Mouse (Mus musculus): ENCODE results near the gene Apba3.

The Apba3 gene

DNA sequence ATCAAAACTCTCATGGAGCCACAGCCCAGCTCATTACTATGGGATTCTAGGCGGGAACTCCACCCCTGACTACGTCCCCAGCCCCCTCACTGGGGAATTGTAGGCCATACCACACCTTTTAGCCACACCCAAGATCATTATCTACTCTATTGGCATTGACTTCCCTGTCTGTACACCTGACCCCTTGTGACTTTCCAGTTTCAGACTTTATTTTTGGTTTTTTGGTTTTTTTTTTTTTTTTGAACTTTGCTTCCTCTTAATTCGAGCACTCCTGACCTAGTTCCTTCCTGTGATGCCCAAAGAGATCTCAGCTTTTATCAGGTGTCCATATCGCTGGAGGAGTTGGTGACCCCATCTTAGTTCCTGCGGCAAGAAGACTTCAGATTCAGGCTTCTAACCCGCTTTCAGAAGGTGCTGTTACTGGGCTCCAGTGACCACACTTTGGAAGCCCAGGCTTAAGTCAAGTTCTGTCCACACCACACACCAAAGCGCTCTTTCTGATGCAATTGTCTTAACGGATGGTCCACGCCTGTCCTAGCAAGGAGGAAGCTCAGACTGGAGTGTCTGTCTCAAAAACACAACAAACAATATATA is 24.8 kb downstream of the Apba3 start, which contains the start of gene Tjp3:
Tjp3 (minus strand) TSS at position 71 of the 594 bp plus-strand sequence.
- H3K27me3 ChIP-seq (ENCODE audit: control insufficient read depth, insufficient read depth, low read length, poor library complexity, severe bottlenecking): no peaks in the 10 kb centered on the region
- peak; percentile 65 for DNase-seq (ENCODE audit: low read depth, low spot score)

DNA sequence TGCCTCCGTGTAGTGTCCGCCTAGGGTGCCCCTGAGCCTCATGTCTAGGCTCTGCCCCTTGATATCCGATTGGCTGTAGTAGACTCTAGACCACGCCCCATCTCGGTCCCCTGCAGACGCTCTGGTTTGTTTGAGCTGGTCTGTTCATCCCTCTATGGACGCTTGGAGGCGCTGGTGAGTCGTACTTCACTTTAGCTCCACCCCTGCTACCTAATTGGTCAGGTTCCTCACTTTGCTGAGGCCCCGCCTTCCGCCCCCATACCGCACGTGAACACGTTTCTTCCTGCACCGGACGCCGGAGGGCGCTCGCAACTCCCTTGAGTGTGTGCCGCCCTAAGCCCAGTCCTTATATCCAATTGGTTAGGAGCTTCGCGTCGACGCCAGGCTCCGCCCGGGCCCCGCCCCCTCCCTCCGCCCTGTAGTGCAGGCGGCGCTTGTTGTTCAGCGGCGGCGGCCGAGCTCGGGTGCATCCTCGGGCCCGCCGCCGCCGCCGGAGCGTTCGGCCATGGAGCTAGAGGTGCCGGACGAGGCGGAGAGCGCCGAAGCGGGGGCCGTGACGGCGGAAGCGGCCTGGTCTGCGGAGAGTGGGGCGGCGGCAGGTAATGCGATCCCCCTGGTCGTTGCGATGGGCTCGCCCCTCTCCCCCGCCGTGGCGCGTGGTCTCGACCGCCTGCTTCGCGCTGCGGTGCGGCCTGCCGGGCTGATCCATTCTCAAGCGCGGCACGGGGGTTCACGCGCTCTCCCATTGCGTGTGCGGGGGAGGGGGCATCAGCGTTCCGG is 26.0 kb downstream of the Apba3 start, which contains the start of gene Pip5k1c:
Pip5k1c (plus strand) TSS at position 410 of the 780 bp plus-strand sequence.
- peak; percentile 100 for DNase-seq (ENCODE audit: low read depth, low spot score)
- Histone ChIP-seq H3K27me3 (ENCODE audit: control insufficient read depth, insufficient read depth, low read length, poor library complexity, severe bottlenecking) (no peaks in the 10 kb centered on the region), H3K36me3 (ENCODE audit: control insufficient read depth, insufficient read depth, low read length, poor library complexity, severe bottlenecking) (no peaks in the 10 kb centered on the region)

More for the DNA sequence above, 24.8 kb downstream of the Apba3 start, which contains the start of gene Tjp3:
- H3K36me3 ChIP-seq (ENCODE audit: control insufficient read depth, insufficient read depth, low read length, poor library complexity, severe bottlenecking): no peaks in the 10 kb centered on the region

DNA sequence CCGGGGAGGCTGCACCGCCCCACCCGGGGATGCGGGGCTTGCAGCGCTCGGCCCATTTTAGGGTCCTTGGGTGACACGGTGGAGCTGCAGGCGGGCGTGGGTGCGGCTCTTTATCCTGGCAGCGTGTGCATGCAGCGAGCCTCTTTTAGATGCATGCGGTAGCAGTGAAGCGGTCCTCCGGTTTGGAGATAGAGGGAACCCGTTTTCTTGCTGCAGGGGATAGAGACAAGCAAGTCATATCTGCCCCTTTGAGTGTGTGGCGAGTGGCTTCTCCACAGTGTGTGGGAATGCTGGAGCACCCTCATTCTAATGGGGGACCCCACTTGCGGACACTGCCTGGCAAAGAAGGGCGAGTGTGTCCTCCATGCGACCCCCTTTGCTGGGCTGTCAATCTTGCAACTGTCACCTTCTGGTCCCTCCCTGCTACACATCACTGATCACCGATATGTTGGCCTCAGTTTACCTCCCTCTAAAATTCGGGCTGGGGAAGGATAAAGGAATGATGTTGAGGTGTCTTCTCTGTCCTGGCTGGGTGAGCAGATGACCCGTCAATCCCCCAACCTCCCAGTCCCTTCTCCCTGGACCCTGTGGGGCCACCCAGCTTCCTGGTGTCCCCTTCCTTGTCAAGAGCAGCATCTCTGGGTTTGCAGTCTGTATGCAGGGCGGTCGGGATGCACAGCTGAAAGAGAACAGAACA is 26.7 kb downstream of the Apba3 start:
- no peaks in the 10 kb centered on the region for H3K27me3 ChIP-seq (ENCODE audit: control insufficient read depth, insufficient read depth, low read length, poor library complexity, severe bottlenecking)
- H3K36me3 ChIP-seq (ENCODE audit: control insufficient read depth, insufficient read depth, low read length, poor library complexity, severe bottlenecking): no peaks in the 10 kb centered on the region
- DNase-seq (ENCODE audit: low read depth, low spot score): no peak

DNA sequence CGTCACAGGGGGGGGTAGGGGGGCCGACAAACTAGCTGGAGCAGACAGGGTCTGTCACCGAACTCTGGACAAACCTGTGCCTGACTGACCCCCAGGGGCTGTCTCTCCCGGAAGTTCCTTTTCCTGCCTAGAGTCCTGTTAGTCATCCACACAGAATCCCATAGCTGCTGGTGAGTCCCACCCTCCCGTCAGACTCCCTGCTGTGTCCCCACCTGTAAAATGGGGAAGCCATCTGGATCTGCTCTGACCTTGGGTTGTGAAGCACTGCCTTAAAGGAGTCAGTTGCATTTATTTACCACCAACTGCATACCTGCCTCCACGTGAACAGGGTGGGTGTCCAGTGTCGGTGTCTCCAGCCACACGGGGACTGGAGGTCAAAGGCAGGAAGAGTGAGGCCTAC is 27.7 kb downstream of the Apba3 start:
- DNase-seq (ENCODE audit: low read depth, low spot score): no peak
- no peaks in the 10 kb centered on the region for H3K36me3 ChIP-seq (ENCODE audit: control insufficient read depth, insufficient read depth, low read length, poor library complexity, severe bottlenecking)

DNA sequence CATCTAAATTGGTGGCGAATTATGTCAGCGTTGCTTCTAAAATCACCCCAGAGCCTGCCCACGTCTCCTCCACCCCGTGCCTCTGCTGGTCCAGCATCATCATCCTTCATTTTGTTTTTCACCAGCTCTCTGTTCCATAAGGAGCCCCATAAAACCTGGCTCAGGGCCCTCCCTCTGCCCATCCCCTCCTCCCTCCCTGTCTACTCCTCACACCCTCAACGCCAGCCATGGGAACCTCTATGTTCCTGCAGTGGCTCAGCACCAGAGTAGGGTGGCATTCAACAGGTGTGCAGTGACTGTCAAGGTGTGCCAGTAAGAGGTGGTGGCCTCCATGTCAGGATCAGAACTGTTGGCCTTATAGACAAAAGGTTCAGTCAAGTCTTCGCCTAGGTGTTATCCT is 28.4 kb downstream of the Apba3 start:
- H3K36me3 ChIP-seq (ENCODE audit: control insufficient read depth, insufficient read depth, low read length, poor library complexity, severe bottlenecking): no peaks in the 10 kb centered on the region
- no peak for DNase-seq (ENCODE audit: low read depth, low spot score)
- no peaks in the 10 kb centered on the region for H3K27me3 ChIP-seq (ENCODE audit: control insufficient read depth, insufficient read depth, low read length, poor library complexity, severe bottlenecking)

More for the DNA sequence above, 27.7 kb downstream of the Apba3 start:
- H3K27me3 ChIP-seq (ENCODE audit: control insufficient read depth, insufficient read depth, low read length, poor library complexity, severe bottlenecking): no peaks in the 10 kb centered on the region

DNA sequence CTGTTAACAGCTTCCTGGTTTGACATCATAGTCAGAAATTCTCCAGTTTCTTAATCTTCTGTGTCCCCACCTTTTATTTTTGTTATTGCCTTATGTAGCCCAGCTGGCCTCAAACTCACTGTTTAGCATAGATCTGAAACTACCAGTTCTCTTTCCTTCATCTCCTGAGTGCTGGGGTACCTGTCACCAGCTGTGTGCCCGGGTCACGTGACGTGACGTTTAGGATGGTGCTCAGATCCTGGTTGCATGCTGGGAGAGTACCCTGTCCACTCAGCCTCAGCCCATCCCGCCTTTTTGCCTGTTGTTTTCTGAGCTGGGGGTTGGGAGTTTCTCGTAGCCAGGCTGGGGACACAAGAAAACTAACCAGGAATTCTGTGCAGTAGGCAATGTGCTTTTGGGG is 30.5 kb downstream of the Apba3 start:
- DNase-seq (ENCODE audit: low read depth, low spot score): peak; percentile 80
- no peaks in the 10 kb centered on the region for H3K36me3 ChIP-seq (ENCODE audit: control insufficient read depth, insufficient read depth, low read length, poor library complexity, severe bottlenecking)

DNA sequence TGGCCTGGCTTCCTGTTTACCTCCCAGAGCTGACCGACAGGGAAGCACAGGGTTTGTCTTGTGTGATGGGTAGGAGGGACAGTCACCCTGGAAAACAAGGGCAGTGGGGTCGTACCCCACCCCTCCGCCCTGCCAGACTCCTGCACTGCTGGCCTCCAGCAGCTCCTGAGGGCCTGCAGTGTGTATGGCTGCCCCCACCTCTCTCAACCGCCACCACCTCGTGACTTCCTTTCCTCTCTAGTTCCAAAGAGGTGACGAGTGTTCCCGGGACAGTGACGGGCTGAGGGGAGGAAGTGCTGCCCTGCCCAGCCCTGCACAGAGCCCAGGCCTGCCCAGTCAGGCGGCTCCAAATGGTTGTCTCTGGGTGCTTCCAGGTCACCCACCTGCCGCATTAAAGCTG is 31.1 kb downstream of the Apba3 start:
- DNase-seq (ENCODE audit: low read depth, low spot score): peak; percentile 80
- no peaks in the 10 kb centered on the region for H3K27me3 ChIP-seq (ENCODE audit: control insufficient read depth, insufficient read depth, low read length, poor library complexity, severe bottlenecking)
- H3K36me3 ChIP-seq (ENCODE audit: control insufficient read depth, insufficient read depth, low read length, poor library complexity, severe bottlenecking): no peaks in the 10 kb centered on the region

More for the DNA sequence above, 30.5 kb downstream of the Apba3 start:
- no peaks in the 10 kb centered on the region for H3K27me3 ChIP-seq (ENCODE audit: control insufficient read depth, insufficient read depth, low read length, poor library complexity, severe bottlenecking)

DNA sequence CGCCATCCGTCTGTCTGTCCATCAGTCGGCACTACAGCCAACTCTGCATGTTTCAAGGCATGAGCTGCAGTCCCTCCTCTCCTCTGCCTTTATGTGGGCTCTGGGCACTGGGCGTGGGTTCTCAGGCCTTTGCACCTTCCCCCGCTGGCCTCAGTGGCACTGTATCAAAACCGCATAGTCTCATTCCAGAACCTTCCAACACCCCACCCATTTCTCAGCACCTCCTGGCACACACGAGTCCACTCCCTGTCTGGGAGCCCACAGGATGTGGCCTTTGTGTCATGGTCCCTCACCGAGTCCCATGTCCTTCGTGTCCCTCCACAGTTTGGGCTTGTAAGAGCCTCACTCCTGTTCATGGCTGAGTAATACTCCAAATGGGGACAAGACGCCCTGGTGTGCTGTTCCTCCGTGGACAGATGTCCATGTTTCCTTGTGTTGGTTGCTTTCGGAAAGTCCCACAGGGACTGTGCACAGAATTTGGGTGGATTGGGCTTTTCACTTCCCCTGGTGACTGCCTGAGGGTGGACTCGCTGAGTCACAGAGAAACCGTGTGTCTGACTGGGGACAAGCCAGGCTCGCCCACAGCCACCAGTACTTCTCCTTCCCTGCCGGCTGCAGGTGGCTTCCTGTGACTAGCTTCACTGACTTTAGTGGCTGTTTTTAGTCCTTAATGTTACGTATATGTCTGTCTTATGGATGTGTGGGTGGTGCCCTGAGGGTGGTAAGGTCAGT is 31.8 kb downstream of the Apba3 start:
- H3K36me3 ChIP-seq (ENCODE audit: control insufficient read depth, insufficient read depth, low read length, poor library complexity, severe bottlenecking): no peaks in the 10 kb centered on the region
- H3K27me3 ChIP-seq (ENCODE audit: control insufficient read depth, insufficient read depth, low read length, poor library complexity, severe bottlenecking): no peaks in the 10 kb centered on the region
- DNase-seq (ENCODE audit: low read depth, low spot score): peak; percentile 85

DNA sequence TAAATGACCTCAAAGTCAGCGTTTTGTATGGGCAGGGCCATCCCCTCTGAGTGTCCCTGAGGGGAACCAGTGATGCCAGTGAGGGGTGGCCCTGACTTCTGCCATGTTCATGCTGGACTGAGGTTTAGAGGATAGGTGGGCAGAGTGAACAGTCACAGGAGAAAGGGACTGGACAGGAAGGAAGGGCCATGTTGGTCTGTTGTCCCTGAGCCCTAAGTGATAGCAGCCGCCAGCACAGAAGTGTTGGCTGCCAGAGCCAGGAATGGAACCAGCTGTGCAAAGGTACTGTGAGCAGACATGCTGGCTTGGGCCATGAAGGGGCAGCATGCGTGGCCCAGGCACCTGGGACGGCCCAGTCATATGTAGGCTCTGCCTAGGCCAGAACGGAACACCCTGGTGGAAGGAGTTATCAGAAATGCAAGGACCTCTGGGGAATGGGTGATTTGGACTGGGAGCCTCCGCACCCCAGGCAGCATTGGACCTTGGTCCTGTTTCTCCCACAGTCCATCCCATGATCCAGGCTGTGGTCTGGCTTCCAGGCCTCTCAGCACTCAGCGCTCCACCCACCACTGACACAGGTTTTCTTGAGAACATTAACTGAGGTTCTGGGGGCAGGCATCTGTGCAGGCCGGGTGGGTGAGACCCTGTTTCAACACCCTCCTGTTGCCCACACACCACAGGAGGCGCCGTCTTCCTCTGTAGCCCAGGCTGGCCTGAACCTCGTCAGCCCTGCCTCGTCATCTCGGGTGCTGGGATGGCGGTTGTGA is 33.0 kb downstream of the Apba3 start:
- no peaks in the 10 kb centered on the region for H3K27me3 ChIP-seq (ENCODE audit: control insufficient read depth, insufficient read depth, low read length, poor library complexity, severe bottlenecking)
- DNase-seq (ENCODE audit: low read depth, low spot score): no peak
- no peaks in the 10 kb centered on the region for H3K36me3 ChIP-seq (ENCODE audit: control insufficient read depth, insufficient read depth, low read length, poor library complexity, severe bottlenecking)

DNA sequence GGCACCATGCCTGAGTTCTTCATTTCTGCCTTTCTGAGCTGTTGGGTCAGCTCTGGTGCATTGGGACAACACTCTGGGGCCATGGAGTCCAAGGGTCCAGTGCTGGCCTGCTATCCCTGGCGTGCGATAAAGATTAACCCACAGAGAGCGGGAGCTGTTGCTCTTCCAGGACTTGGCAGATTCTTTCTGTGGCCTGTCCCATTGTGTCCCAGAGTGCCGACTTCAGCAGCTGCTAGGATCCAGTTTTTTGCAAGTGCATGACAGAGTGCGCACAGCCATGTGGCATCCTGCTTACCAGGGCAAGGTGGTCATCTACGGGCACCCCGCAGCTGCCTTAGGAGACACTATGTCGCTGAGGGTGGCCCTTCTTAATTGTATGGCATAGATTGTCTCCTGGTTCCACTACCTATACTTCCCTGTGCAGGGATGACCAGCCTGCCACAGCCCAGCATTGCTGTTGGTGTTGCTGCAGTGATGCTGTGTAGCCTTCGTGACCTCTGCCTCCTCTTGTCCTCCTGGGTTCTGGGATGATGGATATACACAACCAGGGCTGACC is 33.7 kb downstream of the Apba3 start:
- Histone ChIP-seq H3K36me3 (ENCODE audit: control insufficient read depth, insufficient read depth, low read length, poor library complexity, severe bottlenecking) (no peaks in the 10 kb centered on the region), H3K27me3 (ENCODE audit: control insufficient read depth, insufficient read depth, low read length, poor library complexity, severe bottlenecking) (no peaks in the 10 kb centered on the region)
- no peak for DNase-seq (ENCODE audit: low read depth, low spot score)

DNA sequence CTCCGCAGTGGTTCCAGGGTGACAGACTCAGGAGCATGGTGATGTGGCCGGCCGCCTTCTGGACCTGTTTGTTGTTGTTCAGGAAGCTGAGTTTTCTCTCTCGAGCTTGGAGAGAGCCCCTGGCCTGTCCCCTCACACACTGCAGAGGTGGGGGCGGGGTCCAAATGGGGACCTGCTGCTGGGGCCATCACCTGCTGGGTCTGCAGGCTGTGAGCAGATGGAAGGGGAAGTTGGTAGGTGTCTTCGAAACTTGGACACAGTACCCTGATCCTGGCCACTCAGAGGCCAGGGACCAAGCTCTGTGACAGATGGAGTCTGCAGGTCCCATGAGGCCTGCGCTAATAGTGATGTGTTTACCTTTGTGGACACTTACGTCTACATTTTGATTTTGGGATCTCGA is 34.6 kb downstream of the Apba3 start:
- H3K27me3 ChIP-seq (ENCODE audit: control insufficient read depth, insufficient read depth, low read length, poor library complexity, severe bottlenecking): no peaks in the 10 kb centered on the region
- no peaks in the 10 kb centered on the region for H3K36me3 ChIP-seq (ENCODE audit: control insufficient read depth, insufficient read depth, low read length, poor library complexity, severe bottlenecking)
- peak; percentile 61 for DNase-seq (ENCODE audit: low read depth, low spot score)

DNA sequence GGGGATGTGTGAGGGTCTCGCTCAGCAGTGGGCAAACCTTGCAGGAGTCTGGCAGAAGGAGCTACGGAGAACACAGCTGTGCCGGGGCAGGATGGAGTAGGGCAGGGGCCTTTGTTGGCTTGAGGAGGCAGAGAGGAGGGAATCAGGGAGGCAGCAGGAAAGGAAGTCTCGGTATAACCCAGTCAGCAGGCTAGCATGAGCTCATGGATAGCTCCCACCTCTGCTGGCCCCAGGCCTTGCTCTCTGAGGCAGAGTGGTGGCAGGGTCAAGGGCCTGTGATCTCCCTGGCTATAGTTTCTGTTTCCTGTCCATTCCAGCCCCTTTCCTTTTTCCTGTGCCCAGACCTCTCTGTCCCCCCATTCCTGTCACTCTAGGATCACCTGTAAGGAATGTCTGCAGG is 35.5 kb downstream of the Apba3 start:
- DNase-seq (ENCODE audit: low read depth, low spot score): no peak
- no peaks in the 10 kb centered on the region for H3K36me3 ChIP-seq (ENCODE audit: control insufficient read depth, insufficient read depth, low read length, poor library complexity, severe bottlenecking)
- no peaks in the 10 kb centered on the region for H3K27me3 ChIP-seq (ENCODE audit: control insufficient read depth, insufficient read depth, low read length, poor library complexity, severe bottlenecking)

DNA sequence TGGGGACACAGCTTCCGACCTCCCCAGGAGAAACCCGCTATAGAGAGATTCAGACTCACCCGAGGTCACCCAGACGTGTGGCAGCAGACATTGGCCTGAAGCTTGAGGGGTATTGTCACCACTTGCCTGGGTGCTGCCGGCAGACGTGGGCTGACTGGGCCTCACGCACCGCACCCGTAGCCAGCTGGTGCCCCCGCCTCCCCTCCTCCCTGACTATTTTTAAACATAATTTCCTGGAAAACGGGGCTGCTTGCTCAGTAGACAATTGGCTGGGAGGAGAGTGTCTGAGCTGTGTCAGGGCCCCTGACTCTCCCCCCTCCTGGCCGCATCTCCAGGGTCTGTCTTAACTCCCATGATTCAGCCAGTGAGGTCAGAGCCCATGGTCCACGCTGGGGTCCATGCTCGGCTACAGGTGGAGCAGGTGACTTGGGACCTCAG is 36.0 kb downstream of the Apba3 start:
- Histone ChIP-seq H3K36me3 (ENCODE audit: control insufficient read depth, insufficient read depth, low read length, poor library complexity, severe bottlenecking) (peaks cover 3% of the 10 kb centered on the region; the same call in 1 of the 2 replicates), H3K27me3 (ENCODE audit: control insufficient read depth, insufficient read depth, low read length, poor library complexity, severe bottlenecking) (no peaks in the 10 kb centered on the region)
- no peak for DNase-seq (ENCODE audit: low read depth, low spot score)

DNA sequence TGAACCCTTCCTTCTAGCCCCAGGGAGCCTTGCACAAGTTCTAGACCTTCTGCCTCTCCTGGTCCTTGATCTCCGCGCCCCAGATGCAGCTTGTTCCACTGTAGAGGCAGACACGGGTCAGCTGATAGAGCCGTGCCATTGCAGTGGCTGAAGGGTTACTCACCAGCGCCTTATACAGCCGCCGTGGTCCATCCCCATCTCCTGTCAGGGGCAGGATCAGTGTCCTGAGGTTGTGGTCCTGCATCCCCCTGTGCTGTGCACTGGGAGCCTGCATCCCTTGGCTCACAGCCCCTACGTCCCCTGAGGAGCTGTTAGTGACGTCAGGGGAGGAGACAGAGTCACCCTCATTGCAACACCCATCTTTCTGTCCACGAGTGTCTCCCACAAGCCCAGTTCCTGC is 36.5 kb downstream of the Apba3 start:
- Histone ChIP-seq H3K27me3 (ENCODE audit: control insufficient read depth, insufficient read depth, low read length, poor library complexity, severe bottlenecking) (no peaks in the 10 kb centered on the region), H3K36me3 (ENCODE audit: control insufficient read depth, insufficient read depth, low read length, poor library complexity, severe bottlenecking) (peaks cover 5% of the 10 kb centered on the region; the same call in 1 of the 2 replicates)
- no peak for DNase-seq (ENCODE audit: low read depth, low spot score)

Data from splenic B cell, adult 2 months (primary cell).